Mouse (Mus musculus): ENCODE measurements around the gene Bank1.

DNA sequence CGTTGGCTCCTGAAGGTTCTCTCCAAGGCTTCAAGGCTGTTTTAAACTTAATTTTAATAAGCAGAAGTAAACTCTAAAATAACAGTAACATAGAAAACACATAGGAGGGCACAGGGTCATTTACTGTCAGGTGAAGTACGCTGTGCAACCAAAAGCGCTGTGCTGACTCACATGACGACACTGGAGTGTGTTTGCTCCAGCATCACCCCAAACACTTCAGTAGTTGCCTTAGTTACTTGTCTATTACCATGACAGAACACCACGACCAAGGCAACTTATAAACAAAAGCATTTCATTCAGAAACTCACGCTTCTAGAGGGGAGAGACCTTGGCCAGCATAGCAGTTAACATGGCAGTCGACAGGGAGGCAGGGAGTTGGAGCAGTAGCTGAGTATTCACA, 23.8 kb upstream of the Bank1 start:
- no peak for TF ChIP-seq POLR2A (IDR thresholded peaks at IDR 0.05; ENCODE audit: borderline replicate concordance, low read depth, low read length)
- no peak for TF ChIP-seq CTCF (IDR thresholded peaks at IDR 0.05; ENCODE audit: low read depth, low read length)
